Mouse (Mus musculus): Measurements from ENCODE around the gene Tex13c2.

Gene Tex13c2

DNA sequence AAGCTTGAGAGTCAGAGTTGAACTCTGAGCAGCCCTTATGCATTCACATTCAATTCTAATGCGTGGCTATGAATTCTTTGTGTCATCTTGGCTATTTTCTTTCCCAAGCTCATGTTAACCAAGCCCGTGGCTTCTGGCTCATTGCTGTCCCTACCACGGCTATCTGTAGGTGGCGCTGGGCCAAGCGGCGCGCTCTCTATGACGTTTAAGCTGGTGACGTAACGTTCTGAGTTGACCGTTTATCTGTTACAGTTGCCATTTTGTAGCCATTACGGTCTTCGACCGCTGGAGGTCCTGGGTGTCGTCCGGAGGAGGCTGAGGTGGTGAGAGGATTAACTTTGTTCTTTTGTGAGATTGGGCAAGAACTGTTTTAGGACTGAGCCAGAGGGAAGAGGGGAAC lies at the start of gene Tex13c2:
Gene Tex13c2, plus strand, starts transcription at position 246 of the 400 bp plus-strand sequence.
- no peak for DNase-seq (ENCODE audit: low read depth, low spot score)

DNA sequence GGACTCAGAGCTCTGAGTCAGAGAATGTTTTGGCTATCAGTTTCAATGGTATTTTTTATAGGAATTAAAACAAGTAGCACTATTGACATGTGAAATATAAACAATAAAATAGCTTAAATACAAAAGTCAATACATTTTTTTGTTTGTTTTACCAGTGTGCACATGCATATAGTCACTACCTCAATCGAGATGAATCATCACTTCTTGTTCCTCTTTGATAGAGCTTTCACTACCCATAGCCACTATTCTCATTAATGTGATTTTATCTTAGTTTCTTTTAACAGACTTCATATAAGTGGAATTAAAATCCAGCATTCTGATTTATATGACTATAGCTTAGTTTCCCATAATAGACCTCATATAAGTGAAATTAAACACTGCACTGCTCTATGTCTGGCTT lies 39.2 kb upstream of the Tex13c2 start:
- DNase-seq (ENCODE audit: low read depth, low spot score): no peak

DNA sequence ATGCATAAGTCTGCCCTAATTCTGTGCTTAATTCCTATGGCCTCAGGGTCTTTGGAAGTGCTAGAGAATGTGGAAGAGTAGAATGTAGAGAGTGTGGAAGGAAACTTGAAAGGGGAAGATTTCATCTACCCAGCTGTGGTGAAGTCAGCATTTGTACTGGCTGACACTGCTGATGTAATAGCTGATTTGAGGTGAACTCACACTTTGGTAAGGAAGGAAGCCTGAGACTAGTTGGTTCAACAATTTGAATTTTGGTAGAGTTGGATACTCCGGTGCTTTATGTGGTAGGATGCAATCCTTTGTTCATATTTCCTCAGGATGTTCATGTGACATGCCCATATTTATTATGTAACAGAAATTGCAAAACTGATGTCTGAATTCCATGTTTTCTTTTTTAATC lies 36.5 kb upstream of the Tex13c2 start:
- no peak for DNase-seq (ENCODE audit: low read depth, low spot score)

DNA sequence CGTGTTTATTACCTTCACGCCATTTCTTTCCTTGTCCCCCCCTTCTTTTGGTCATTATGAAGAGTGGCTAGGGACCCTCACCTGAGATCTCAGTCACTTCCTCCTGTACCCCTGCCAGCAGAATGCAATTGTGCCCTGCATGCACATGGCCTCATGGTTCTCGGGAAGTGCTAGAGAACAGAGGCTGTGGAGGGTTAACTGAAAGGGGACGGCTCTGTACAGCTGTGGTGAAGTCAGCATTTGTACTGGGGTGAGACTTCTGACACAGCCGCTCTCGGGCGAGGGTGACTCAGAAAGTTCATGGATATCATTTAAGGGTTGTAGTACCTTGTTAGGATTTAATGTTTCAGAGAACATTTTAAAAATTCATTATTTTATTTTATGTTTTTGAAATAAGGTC lies 35.0 kb upstream of the Tex13c2 start:
- no peak for DNase-seq (ENCODE audit: low read depth, low spot score)

DNA sequence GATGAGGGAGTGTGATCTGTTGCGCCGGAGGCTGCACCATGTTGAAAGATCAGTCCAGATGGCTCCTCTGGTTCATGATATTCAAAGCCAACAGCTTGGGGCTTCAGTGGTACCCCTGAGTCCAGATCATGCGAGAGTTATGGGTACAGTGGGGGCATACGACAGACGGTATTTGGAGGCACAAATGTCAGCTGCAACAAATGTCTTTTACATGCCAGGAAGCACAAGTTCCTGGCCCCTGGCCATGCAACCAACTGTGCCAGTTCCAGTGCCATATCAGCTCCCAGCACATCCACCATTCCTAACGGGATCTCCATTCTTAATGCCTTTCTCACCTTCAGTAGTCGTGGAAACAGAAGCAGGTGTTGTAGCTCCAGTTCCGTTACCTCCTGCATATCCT lies 845 bp downstream of the Tex13c2 start:
- DNase-seq (ENCODE audit: low read depth, low spot score): no peak

DNA sequence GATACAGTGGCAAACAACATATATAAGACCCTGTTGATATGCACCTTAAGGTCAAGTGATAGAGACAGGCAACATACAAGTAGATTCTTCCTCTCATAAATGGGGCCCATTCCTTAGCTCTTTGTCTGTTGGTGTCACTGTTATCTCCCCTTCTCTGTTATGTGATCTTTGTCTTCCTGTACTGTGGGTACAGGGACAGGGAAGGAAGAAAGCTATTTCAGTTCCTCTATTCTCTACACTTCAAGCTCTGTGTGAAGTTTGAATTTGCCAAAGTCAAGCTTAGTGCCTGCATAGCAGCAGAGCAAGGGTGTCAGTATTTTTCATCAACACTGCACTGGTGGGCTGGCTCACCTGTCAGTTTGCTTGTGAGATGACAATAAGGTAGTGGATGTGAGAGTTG lies 11.0 kb downstream of the Tex13c2 start:
- DNase-seq (ENCODE audit: low read depth, low spot score): no peak

DNA sequence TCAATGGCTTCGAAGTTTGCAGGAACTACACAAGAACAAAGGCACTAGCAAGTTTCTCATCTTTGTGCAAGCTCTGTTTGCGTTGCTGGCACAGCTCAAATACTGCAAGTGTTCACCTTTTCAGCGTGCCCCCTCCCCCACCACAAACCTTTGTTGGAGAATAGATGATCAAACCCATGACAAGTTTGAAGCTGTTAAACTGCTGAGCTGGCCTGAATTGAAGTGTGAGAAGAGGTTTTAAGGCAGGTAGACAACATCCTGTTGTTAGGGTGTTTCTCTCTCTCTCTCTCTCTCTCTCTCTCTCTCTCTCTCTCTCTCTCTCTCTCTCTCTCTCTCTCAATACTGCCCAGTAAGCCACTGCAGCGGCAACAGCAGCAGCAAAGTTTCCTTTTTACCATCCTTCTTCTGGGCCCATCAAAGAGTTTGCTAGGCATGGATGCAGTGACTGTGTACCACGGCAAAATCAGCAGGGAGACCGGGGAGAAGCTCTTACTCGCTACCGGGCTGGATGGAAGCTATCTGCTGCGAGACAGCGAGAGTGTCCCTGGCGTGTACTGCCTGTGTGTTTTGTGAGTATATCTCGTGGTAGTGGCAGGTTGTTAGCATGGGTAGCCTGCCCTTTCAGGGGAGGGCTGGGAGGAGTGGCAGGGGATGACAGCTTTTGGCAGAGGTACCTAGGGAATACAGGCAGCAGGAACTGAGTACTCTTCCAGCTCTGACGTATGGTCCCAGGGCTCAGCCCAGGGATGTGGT lies 13.0 kb downstream of the Tex13c2 start, which contains the start of gene Sh2d1a:
Gene Sh2d1a, plus strand, starts transcription at position 163 of the 753 bp plus-strand sequence.
- DNase-seq (ENCODE audit: low read depth, low spot score): no peak

DNA sequence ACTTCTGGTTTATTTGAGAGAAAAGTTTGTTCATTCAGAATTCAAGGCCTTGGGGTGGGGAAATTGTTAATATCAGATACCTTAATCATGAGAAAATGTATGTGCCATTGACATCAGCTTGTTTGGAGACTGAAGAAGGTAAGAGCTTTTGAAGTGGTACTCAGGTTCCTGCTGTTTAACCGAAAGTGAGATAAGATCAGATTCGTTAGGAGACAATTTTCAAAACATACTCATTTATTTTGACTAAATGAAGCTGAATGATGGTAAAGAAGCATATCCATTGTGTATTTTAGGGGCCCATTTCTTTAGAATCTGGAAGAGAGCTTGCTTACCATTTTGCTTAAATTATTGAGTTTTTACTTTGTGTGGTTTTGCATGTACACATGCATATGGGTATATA lies 21.6 kb downstream of the Tex13c2 start:
- DNase-seq (ENCODE audit: low read depth, low spot score): no peak

DNA sequence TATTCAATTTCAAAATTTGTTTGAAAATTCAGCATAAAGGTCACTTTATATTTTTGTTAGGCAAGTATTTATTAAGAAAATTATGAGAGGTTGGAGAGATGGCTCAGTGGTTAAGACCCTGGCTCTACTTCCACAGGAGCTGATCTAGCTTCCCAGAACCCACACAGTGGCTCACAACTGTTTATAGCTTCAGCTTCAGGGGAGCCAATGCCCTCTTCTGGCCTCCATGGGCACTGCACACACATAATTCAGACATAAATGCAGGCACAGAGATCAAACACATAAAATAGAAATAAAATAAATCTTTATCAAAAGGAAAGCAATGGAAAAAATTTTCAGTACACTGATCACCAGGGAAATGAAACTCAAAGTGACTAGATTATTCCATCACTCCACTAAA lies 23.1 kb downstream of the Tex13c2 start:
- no peak for DNase-seq (ENCODE audit: low read depth, low spot score)

DNA sequence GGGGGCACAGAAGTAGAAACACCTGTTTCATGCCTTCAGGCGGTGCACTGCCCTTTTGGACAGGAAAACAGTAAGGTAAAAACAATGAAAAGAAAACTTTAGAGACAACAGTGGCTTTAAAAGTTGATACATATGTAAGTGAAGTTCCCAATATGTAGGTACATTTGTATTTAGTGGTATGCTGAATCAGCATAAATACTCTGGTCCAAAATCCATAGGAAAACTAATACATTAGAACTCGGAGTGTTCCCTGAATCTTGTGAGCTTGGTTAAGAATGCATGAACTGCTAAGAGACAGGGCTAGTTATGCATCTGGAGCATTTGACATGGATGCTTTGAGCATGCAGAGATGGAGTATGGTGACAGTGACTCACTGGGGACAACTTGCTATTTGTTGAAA lies 33.4 kb downstream of the Tex13c2 start:
- no peak for DNase-seq (ENCODE audit: low read depth, low spot score)

DNA sequence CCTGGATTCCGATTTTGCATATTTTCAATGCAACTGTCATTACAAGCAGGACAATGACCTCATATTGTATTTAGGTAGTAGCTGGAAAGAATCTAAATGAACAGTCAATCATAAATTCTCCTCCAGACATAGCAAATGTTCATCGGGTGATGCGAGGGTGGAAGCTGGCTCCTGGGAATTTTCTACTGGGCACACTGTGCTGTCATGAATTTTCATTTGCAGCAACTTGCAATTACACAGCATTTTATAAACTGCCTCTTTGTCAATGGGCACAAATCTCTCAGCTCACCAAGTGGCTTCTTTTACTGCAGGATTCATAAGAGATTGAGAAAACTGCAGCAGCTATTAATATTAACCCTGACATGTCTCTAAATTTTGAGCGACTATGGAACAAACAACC lies 41.2 kb downstream of the Tex13c2 start:
- no peak for DNase-seq (ENCODE audit: low read depth, low spot score)

DNA sequence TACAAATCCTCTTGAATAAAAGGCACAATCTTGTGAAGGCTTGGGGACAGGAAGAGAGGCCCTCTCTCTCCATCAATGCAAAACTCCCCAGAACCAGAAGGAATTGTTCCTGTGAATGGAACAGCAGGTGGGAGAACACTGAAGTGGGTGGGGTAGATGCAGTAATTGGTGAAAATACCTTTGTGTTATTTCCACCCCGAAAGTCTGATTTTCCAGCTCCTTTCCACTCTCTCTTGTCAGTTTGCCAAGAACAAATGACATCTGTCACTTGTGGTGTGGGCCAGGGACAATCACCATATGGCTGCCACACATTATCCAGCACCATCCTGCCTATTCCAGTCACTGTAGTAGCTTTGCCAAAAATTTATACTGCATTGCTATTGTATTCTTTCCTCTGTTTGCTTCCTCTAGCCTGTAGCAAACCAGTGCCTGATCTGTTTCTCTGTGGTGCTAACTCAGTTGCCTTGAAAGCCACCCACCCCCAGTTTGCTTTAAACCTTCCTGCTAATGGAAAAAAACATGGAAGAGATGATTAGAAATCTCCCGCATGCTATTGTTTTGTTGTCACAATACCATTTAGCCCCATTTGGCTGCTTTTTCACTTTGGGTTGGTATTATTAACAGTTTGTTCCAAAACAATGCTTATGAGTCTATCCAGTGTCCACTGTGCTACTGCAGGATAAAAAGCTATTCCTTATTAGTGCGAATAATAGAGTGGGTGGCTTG lies 50.7 kb downstream of the Tex13c2 start:
- DNase-seq (ENCODE audit: low read depth, low spot score): no peak

DNA sequence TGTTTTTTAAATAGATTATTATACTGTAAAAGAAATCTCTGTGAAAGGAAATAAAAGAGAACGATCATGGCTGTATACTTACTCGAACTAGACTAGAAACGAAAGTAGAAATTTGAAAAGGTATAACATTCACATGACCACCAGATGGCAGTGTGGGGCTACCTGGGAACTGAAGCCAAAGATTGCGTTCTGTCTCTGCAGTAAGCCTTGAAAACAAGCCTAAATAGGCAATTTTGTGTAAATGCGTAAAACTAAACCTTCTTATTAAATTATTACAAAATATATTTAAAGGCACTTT lies 51.2 kb downstream of the Tex13c2 start:
- DNase-seq (ENCODE audit: low read depth, low spot score): peak; percentile 31
